Mouse (Mus musculus): ENCODE data around the gene Engase.

DNA sequence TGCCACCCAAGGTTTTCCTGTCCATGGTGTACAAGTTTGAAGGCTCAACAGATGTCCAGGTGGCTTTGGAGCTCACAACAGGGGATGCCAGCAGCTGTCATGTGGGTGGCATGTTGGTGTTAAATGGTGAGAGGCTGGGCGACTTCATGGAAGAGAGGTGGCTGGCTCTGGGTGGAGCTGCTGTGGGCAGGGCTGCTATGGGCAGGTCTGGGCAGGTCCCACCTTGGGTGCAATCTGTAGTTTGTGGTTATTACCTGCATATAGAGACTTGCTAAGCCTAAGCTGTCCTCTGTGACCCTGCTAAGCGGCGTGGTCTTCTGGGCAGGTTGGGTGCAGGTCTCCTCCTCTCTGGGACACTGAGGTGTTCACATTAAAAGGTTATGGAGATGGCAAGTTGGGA is 9.2 kb downstream of the Engase start:
- TF ChIP-seq TCF12 (IDR thresholded peaks at IDR 0.05; ENCODE audit: insufficient read depth, poor library complexity, severe bottlenecking), result no peak
- TF ChIP-seq SRF (IDR thresholded peaks at IDR 0.05; ENCODE audit: control insufficient read depth, insufficient read length, low read depth), result no peak
- TF ChIP-seq USF1 (IDR thresholded peaks at IDR 0.05; ENCODE audit: low read depth), result no peak

All from myocyte (in vitro differentiated cells).